In the genomic region with DNA sequence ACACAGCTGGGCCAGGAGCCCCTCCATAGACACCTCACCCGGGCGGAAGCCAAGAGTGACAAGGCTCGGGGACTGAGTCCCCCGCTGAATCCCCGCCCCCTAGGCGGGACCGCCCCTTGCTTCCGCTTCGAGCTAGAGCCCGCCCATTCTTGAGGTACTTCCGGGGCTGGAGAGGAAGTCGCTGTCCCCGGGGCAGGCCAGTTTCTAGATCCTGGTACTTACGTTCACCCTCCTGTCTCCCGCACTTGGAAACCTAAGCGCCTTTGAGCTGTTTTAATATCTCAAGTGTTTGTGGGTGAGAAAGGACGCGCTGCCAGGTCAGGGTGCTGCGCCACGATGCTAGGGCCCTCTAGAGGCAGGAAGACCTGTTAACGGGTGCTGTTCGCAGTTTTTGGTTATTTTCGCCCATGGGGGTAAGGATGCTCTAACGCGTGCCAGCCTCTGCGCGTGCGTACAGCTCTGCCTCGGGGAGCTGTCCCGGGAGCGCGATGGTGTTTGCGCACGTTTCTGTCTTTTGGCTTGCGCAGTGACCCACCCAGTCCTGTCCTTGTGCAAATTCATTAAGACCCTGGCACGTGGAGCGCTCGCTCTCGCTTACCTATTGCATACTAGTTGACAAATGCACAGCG, we compare ENCODE assay signal across 7 mouse cellular contexts. TPM values are rescaled to one million over a fixed set of nuclear protein-coding genes. Genes with fewer than 3 reads are reported as not detected.
DNase-seq lines count a peak whose midpoint lies in the region; ATAC-seq and TF ChIP-seq lines count a peak whose summit lies in the region.

A gene (minus strand): TSS at position 447 of the 629 bp plus-strand sequence.

- TF ChIP-seq POLR2A in small intestine, adult 2 months (IDR thresholded peaks at IDR 0.05; ENCODE audit: low read depth, low read length), result peak; percentile 96

- under 1% methylated on average over 40 of the region's 40 CpGs for WGBS in embryonic facial prominence, embryonic 10.5 days
- under 1% methylated on average over 40 of the region's 40 CpGs for WGBS in intestine, postnatal 0 days
- WGBS in midbrain, embryonic 12.5 days, result under 1% methylated on average over 40 of the region's 40 CpGs
- WGBS in small intestine, adult 2 months, result under 1% methylated on average over 40 of the region's 40 CpGs

- no peaks in the 10 kb centered on the region for H3K9me3 ChIP-seq in embryonic facial prominence, embryonic 10.5 days
- no peaks in the 10 kb centered on the region for H3K9me3 ChIP-seq in intestine, postnatal 0 days (ENCODE audit: control insufficient read depth)
- no peaks in the 10 kb centered on the region for H3K9me3 ChIP-seq in midbrain, embryonic 12.5 days

- ATAC-seq in intestine, postnatal 0 days, result peak; percentile 95
- ATAC-seq in midbrain, embryonic 12.5 days (ENCODE audit: low FRiP score, low read depth), result peak; percentile 98

- peak within 1 kb of the TSS; percentile 75 for H3K4me2 ChIP-seq in intestine, postnatal 0 days (replicated peaks; ENCODE audit: low read depth)
- H3K4me2 ChIP-seq in midbrain, embryonic 12.5 days (replicated peaks), result peak within 1 kb of the TSS; percentile 85

- peak within 1 kb of the TSS; percentile 82 for H3K4me3 ChIP-seq in embryonic facial prominence, embryonic 10.5 days
- peak within 1 kb of the TSS; percentile 75 for H3K4me3 ChIP-seq in intestine, postnatal 0 days (ENCODE audit: low read depth, low read length)
- H3K4me3 ChIP-seq in midbrain, embryonic 12.5 days, result peak within 1 kb of the TSS; percentile 76
- peak within 1 kb of the TSS; percentile 80 for H3K4me3 ChIP-seq in small intestine, adult 2 months (ENCODE audit: low read depth, low read length)

- DNase-seq in adrenal gland, postnatal 10 days, result peak; percentile 98
- peak; percentile 97 for DNase-seq in embryonic facial prominence, embryonic 10.5 days (ENCODE audit: low spot score)
- peak; percentile 75 for DNase-seq in gonadal fat pad, adult 2 months (ENCODE audit: low read depth)
- peak; percentile 97 for DNase-seq in left cerebral cortex, postnatal 4 days

- H3K36me3 ChIP-seq in embryonic facial prominence, embryonic 10.5 days (replicated peaks), result peaks cover 14% of the 10 kb centered on the region
- peaks cover 14% of the 10 kb centered on the region; the same call in 1 of the 2 replicates for H3K36me3 ChIP-seq in intestine, postnatal 0 days (ENCODE audit: control insufficient read depth, insufficient read depth)
- peaks cover 14% of the 10 kb centered on the region; the same call in 1 of the 2 replicates for H3K36me3 ChIP-seq in midbrain, embryonic 12.5 days
- H3K36me3 ChIP-seq in small intestine, adult 2 months (ENCODE audit: control insufficient read depth, insufficient read depth, low read length), result 0 out of 2 replicates have a peak, but pooled peaks cover 3% of the 10 kb centered on the region

- peak; percentile 65 for TF ChIP-seq CTCF in intestine, postnatal 0 days (IDR thresholded peaks at IDR 0.05; ENCODE audit: low read depth)
- TF ChIP-seq CTCF in small intestine, adult 2 months (IDR thresholded peaks at IDR 0.05; ENCODE audit: extremely low read depth, insufficient read length, insufficient replicate concordance, low read depth, low read length), result no peak

- peak within 1 kb of the TSS; percentile 88 for H3K27ac ChIP-seq in embryonic facial prominence, embryonic 10.5 days (replicated peaks)
- peak within 1 kb of the TSS; percentile 79 for H3K27ac ChIP-seq in intestine, postnatal 0 days (ENCODE audit: low read depth, low read length)
- H3K27ac ChIP-seq in midbrain, embryonic 12.5 days (replicated peaks), result peak within 1 kb of the TSS; percentile 96
- peak within 1 kb of the TSS; percentile 74 for H3K27ac ChIP-seq in small intestine, adult 2 months (ENCODE audit: insufficient read depth, low read depth, low read length)

- intact Hi-C loops in left cerebral cortex, postnatal 4 days (cut with DNase I), result no loop called here

- H3K27me3 ChIP-seq in embryonic facial prominence, embryonic 10.5 days (replicated peaks; ENCODE audit: low read depth, poor library complexity, severe bottlenecking), result no peaks in the 10 kb centered on the region
- no peaks in the 10 kb centered on the region for H3K27me3 ChIP-seq in intestine, postnatal 0 days (replicated peaks; ENCODE audit: control insufficient read depth, insufficient read depth, low read length)
- H3K27me3 ChIP-seq in midbrain, embryonic 12.5 days, result no peaks in the 10 kb centered on the region
- H3K27me3 ChIP-seq in small intestine, adult 2 months (ENCODE audit: control insufficient read depth, insufficient read depth, low read length), result no peaks in the 10 kb centered on the region

- H3K9ac ChIP-seq in intestine, postnatal 0 days (ENCODE audit: low read depth, low read length), result peak within 1 kb of the TSS; percentile 74
- H3K9ac ChIP-seq in midbrain, embryonic 12.5 days (replicated peaks), result peak within 1 kb of the TSS; percentile 85

- peaks cover 9% of the 10 kb centered on the region; the same call in 1 of the 2 replicates for H3K4me1 ChIP-seq in embryonic facial prominence, embryonic 10.5 days
- peaks cover 4% of the 10 kb centered on the region; the same call in 1 of the 2 replicates for H3K4me1 ChIP-seq in intestine, postnatal 0 days (replicated peaks; ENCODE audit: control insufficient read depth, insufficient read depth, low read length)
- peaks cover 8% of the 10 kb centered on the region for H3K4me1 ChIP-seq in midbrain, embryonic 12.5 days
- H3K4me1 ChIP-seq in small intestine, adult 2 months (ENCODE audit: control insufficient read depth, insufficient read depth, insufficient read length, low read length), result peaks cover 8% of the 10 kb centered on the region

RNA-seq across cellular contexts. Expression of the gene that starts here (rescaled TPM):
- 10 to 100 TPM in 1 of 2 experiments, 1 to 10 TPM in 1; 8.2 to 14.2 TPM for total RNA-seq in adrenal gland, postnatal 10 days (2021)
- 6.3 and 6.6 TPM in 2 replicates for polyA plus RNA-seq in embryonic facial prominence, embryonic 10.5 days (2016; fragmentation: Nextera tagmentation; extraction: Ambion mirVana)
- polyA plus RNA-seq in gonadal fat pad, adult 2 months (2012; rRNA removed), result 11.8 and 13.8 TPM in 2 replicates
- 5.4 and 6.2 TPM in 2 replicates for polyA plus RNA-seq in intestine, postnatal 0 days (2015; fragmentation: Nextera tagmentation; extraction: Ambion mirVana)
- 1 to 10 TPM; 9.7 to 9.9 TPM for total RNA-seq in left cerebral cortex, postnatal 4 days (2021)
- polyA plus RNA-seq in midbrain, embryonic 12.5 days (2016; fragmentation: Nextera tagmentation; extraction: Ambion mirVana), result 10.4 and 11.1 TPM in 2 replicates
- polyA plus RNA-seq in small intestine, adult 2 months (2012; rRNA removed), result 28.7 and 37.5 TPM in 2 replicates

Comparison
In these comparisons a context has a peak if more than half of its experiments do, and no peak if none do; other contexts are left out.
1. Peak in every context shown above with its lines: DNase-seq, ATAC-seq, H3K4me3 ChIP-seq and H3K27ac ChIP-seq.